Mouse (Mus musculus) kidney, adult 2 months (tissue): ENCODE measurements around the gene Dhx58.

Experiments
- CTCF ChIP-seq: fragments of 200-500 bp; conservative IDR thresholded peaks from 2 replicates; pipeline ENCODE4 v1.5.1; 2011; ENCODE audit warnings: low read depth, mild to moderate bottlenecking, control low read depth, low read length, moderate library complexity, mixed read lengths; ENCODE audit not compliant: insufficient read depth, insufficient read length
- POLR2A ChIP-seq: fragments of 200-500 bp; IDR thresholded peaks from one replicate; pipeline ENCODE4 v1.6.1; 2011; ENCODE audit warnings: low read depth, low read length, control low read depth

DNA sequence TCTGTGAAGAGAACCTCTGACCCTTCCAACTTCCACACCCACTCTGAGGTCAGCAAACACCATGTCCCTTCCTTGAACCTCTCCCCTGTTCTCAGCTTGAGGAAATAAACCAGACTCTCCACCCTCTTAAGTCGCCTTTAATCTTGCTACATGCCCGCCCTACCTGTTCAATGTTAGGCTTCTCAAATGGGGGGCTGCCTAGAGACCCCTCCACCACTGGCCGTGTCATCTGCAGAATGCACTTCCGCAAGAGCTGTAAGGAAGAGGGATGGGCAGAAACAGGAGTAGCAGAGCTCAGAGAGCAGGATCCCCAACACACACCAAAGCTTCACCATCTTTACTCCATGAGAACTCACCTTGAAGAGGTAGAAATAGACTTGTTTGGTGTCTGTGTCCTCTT is 6.9 kb upstream of the Dhx58 start:
- TF ChIP-seq POLR2A = no peak
- TF ChIP-seq CTCF = no peak
